Mouse (Mus musculus) midbrain, embryonic 16.5 days (tissue): ENCODE results near the gene Phlda2. TPM values are rescaled to one million over a fixed set of nuclear protein-coding genes. Genes with fewer than 3 reads are reported as not detected.

Experiments
- ATAC-seq: fragments of 200-750 bp; cut with Nextera tagmentation; 2 replicates; pipeline ENCODE4 v1.8.0; 2017; ENCODE audit warnings: moderate TSS enrichment
- H3K27ac ChIP-seq: fragments of 300-500 bp; sonication (generic); 2 replicates; pipeline ENCODE4 v1.5.1; 2014; ENCODE audit warnings: mild to moderate bottlenecking, low read length, mixed read lengths
- H3K27me3 ChIP-seq: fragments of 300-500 bp; sonication (generic); 2 replicates; pipeline ENCODE4 v1.6.1; 2014; ENCODE audit warnings: low read depth, low read length, mixed read lengths; ENCODE audit not compliant: control insufficient read depth, insufficient read depth
- H3K36me3 ChIP-seq: fragments of 300-500 bp; sonication (generic); 2 replicates; pipeline ENCODE4 v1.6.1; 2014; ENCODE audit warnings: mild to moderate bottlenecking, low read length, moderate library complexity, mixed read lengths; ENCODE audit not compliant: control insufficient read depth, insufficient read depth
- H3K4me1 ChIP-seq: fragments of 300-500 bp; sonication (generic); 2 replicates; pipeline ENCODE4 v1.6.1; 2014; ENCODE audit warnings: mild to moderate bottlenecking, low read length, mixed read lengths; ENCODE audit not compliant: control insufficient read depth, insufficient read depth
- H3K4me2 ChIP-seq: fragments of 300-500 bp; sonication (generic); 2 replicates; pipeline ENCODE4 v1.6.1; 2014; ENCODE audit warnings: mild to moderate bottlenecking, low read length, mixed read lengths
- H3K4me3 ChIP-seq: fragments of 300-500 bp; sonication (generic); 2 replicates; pipeline ENCODE4 v1.5.1; 2014; ENCODE audit warnings: low read depth, mild to moderate bottlenecking, low read length, moderate library complexity, mixed read lengths
- H3K9ac ChIP-seq: fragments of 300-500 bp; sonication (generic); 2 replicates; pipeline ENCODE4 v1.6.1; 2014; ENCODE audit warnings: low read depth, low read length, mixed read lengths
- H3K9me3 ChIP-seq: fragments of 300-500 bp; sonication (generic); replicated peaks from 2 replicates; pipeline ENCODE4 v1.6.1; 2014; ENCODE audit warnings: mild to moderate bottlenecking, low read length, mixed read lengths; ENCODE audit not compliant: control insufficient read depth, poor library complexity, severe bottlenecking
- WGBS: fragments of 180-500 bp; shearing (Covaris S2); extraction: QIAGEN DNeasy Blood & Tissue Kit; methylation state at CpG from one replicate; pipeline ENCODE4 v1.1.7; 2014; 5-methylcytosine and 5-hydroxymethylcytosine counted together
- polyA plus RNA-seq: library from polyadenylated mRNA; unstranded; fragments of >200 nt; fragmentation: Nextera tagmentation; extraction: Ambion mirVana; gene quantifications from 2 replicates; pipeline ENCODE4 v1.2.1, GENCODE M21; 2015

The Phlda2 gene
- polyA plus RNA-seq, 1 experiment from 2014 or later, result not detected

DNA sequence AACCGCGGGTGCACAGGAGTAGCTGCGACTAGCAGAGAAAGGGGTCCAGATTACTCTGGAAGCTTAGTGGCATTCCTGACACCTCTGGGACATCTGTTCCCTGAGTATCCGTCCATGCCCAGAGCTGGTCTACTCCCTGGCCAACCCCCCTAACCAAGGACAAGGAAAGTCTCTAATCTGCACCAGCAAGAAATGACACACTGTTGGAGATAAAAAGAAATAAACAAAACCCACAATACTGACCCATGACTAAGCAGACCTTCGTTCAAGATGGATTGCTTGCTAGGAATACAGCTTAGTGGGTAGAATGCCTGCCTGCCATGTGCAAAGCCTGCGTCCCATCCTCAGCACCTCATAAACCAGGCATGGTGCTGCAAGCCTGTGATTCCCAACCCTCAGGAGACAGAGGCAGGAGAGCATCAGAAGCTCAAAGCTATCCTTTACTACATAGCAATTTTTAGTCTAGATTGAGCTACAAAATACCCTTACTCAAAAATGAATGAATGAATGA is 9.3 kb downstream of the Phlda2 start:
- no peak overlapping the region for H3K4me2 ChIP-seq
- H3K27me3 ChIP-seq, result no peaks in the 10 kb centered on the region
- H3K9ac ChIP-seq, result no peak overlapping the region
- H3K9me3 ChIP-seq, result no peaks in the 10 kb centered on the region
- no peak for ATAC-seq
- no peak overlapping the region for H3K27ac ChIP-seq
- 87% methylated on average over 6 of the region's 6 CpGs for WGBS
- no peaks in the 10 kb centered on the region for H3K36me3 ChIP-seq
- no peaks in the 10 kb centered on the region for H3K4me1 ChIP-seq
- H3K4me3 ChIP-seq, result no peak overlapping the region

DNA sequence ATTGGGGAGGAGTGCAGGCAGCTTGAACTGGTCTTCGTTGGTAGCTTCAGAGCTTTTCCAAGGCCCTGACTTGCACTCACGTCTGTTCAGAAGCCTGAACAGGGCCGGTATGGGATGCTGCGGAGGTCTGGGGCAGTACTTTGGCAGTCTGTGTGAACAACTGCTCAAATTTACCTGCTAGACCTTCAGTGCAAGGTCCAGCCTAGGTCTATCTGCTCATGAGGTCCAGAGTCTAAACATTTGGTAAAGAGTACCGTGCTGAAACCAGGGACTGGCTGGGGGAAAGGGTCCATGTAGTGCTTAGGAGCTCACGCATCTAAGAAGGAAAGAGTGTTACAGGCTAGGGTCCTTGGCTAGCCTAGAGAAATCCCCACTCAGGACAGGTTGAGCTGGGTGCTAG is 13.2 kb downstream of the Phlda2 start:
- H3K9ac ChIP-seq, result no peak overlapping the region
- no peaks in the 10 kb centered on the region for H3K36me3 ChIP-seq
- 79% methylated on average over 6 of the region's 6 CpGs for WGBS
- H3K4me3 ChIP-seq, result no peak overlapping the region
- ATAC-seq, result no peak
- H3K27ac ChIP-seq, result no peak overlapping the region
- H3K27me3 ChIP-seq, result no peaks in the 10 kb centered on the region
- H3K4me2 ChIP-seq, result no peak overlapping the region
- H3K9me3 ChIP-seq, result no peaks in the 10 kb centered on the region
- no peaks in the 10 kb centered on the region for H3K4me1 ChIP-seq

DNA sequence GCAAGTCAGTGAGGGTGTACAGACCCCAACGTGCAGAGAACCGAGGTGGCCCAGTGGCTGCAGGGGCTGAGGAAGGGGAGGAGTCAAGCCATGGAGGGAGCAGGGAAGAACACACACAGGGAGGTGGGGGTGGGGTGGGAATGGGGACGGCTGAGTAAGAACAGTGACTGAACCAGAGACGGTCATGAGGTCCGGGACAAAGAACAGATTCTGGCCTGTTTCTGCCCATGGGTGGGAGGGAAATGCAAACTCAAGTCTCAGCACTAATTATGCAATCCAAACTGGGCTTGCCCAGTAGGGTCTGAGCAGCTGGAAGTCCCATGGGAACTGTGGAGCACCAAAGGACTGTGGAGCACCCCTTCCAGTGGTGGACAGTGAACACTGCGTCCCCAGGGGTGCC is 20.4 kb downstream of the Phlda2 start:
- H3K4me1 ChIP-seq, result no peaks in the 10 kb centered on the region
- H3K4me3 ChIP-seq, result no peak overlapping the region
- no peak overlapping the region for H3K9ac ChIP-seq
- H3K27ac ChIP-seq, result no peak overlapping the region
- H3K4me2 ChIP-seq, result no peak overlapping the region
- H3K36me3 ChIP-seq, result no peaks in the 10 kb centered on the region
- H3K27me3 ChIP-seq, result no peaks in the 10 kb centered on the region
- WGBS, result 6% methylated on average over 6 of the region's 6 CpGs
- ATAC-seq, result no peak
- no peaks in the 10 kb centered on the region for H3K9me3 ChIP-seq

DNA sequence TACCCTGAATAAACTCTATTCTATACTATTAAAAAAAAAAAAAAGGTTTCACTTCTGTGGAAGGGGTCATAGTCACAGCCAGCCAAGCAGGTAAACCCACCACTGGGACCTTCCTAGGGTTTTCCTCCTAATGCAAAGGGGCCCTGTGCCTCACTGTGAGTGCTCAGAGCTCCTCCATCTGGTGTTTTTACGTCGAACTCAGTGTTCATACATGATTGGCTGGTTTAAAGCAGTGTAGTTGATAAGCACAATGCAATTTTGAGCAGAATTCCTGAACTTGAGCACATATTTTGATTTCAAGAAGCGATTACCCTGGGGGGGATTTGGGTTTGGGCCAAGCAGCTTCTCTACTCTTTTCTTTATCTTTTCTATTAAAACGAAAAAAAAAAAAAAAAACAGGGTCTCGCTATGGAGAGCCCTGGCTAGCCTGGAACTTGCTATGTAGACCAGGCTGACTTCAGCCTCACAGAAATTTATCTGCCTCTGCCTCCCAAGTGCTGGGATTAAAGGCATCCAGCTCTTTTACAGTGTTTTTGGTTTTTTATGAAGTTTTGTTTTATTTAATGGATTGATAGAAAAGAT is 21.1 kb downstream of the Phlda2 start:
- Histone ChIP-seq H3K9ac (no peak overlapping the region), H3K27ac (no peak overlapping the region), H3K9me3 (no peaks in the 10 kb centered on the region), H3K36me3 (no peaks in the 10 kb centered on the region), H3K4me2 (no peak overlapping the region), H3K4me1 (no peaks in the 10 kb centered on the region), H3K27me3 (no peaks in the 10 kb centered on the region), H3K4me3 (no peak overlapping the region)
- WGBS, result 58% methylated on average over 5 of the region's 5 CpGs
- ATAC-seq, result no peak

DNA sequence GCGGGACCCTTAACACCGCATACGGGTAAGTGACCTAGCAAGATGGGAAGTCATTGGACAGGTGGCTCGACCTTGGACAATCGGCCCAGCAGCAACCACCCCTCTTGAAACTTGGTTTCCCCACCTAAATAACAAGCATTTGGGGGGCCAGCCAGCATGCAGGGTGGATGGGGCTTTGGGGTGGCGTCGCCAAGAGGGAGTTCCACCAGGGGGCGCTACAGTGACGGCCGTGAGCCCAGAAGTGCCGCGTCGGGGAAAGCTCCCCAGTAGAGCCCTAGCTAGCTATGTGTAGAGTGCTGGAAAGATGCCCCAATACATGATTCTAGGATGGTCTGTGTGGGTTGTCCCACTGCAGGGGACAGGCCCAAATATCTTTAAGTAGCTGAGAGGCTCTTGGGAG is 22.5 kb downstream of the Phlda2 start:
- ATAC-seq, result no peak
- no peak overlapping the region for H3K9ac ChIP-seq
- H3K4me2 ChIP-seq, result no peak overlapping the region
- H3K4me1 ChIP-seq, result no peaks in the 10 kb centered on the region
- H3K27ac ChIP-seq, result no peak overlapping the region
- 42% methylated on average over 13 of the region's 13 CpGs for WGBS
- H3K4me3 ChIP-seq, result no peak overlapping the region
- no peaks in the 10 kb centered on the region for H3K9me3 ChIP-seq
- H3K36me3 ChIP-seq, result no peaks in the 10 kb centered on the region
- H3K27me3 ChIP-seq, result no peaks in the 10 kb centered on the region

DNA sequence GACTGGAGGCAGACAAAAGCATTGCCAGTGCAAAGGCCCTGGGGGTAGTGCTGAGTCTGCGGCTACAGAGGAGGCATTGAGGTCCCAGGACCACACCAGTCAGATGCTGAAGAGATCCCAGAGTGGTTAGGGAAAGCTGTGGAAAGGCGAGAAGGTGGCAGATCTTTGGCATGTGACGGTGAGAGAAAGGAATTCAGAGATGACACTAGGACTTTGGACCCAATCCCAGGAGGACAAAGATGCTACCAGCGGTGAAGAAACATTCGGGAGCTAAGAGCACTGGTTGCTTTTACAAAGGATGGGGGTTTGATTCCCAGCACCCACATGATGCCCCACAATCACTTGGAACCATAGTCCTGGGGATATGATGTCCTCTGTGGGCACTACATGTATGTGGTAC is 25.1 kb downstream of the Phlda2 start:
- WGBS, result 93% methylated on average over 5 of the region's 5 CpGs
- Histone ChIP-seq H3K4me1 (no peaks in the 10 kb centered on the region), H3K27ac (no peak overlapping the region), H3K4me2 (no peak overlapping the region), H3K9me3 (no peaks in the 10 kb centered on the region), H3K4me3 (no peak overlapping the region), H3K36me3 (no peaks in the 10 kb centered on the region), H3K9ac (no peak overlapping the region), H3K27me3 (no peaks in the 10 kb centered on the region)
- no peak for ATAC-seq

DNA sequence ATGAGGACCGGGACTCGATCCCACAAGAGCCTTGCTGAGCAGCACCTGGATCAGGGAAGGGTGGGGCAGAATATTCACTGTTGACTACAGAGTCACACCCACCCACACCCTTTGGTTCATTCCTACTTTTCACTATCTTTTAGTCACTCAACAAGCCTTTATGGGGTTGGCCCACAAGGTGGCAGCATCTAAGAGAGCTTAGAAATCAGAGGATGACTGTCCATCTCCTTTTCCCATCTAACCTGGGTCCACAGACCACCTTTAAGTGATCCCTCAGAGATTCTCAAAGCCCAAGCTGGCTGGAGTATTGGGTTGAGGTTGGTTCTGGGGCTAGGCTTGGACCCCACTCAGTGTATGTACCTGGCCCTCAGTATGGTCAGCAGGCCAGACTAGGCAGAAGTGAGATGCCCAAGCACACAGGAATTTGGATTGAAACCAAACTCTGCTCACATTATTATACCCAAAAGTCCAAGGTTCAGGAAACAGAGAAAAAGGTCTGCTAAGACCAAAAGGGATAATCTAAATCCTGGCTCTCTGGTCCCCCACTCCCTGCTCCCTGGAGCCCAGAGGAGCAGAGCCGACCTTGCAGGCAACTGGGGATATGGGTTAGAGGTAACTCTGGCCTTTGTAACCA is 26.1 kb downstream of the Phlda2 start:
- H3K4me1 ChIP-seq, result no peaks in the 10 kb centered on the region
- H3K36me3 ChIP-seq, result no peaks in the 10 kb centered on the region
- no peak overlapping the region for H3K4me2 ChIP-seq
- no peak overlapping the region for H3K4me3 ChIP-seq
- ATAC-seq, result no peak
- 83% methylated on average over 3 of the region's 3 CpGs for WGBS
- H3K27me3 ChIP-seq, result no peaks in the 10 kb centered on the region
- no peaks in the 10 kb centered on the region for H3K9me3 ChIP-seq
- no peak overlapping the region for H3K27ac ChIP-seq
- H3K9ac ChIP-seq, result no peak overlapping the region

DNA sequence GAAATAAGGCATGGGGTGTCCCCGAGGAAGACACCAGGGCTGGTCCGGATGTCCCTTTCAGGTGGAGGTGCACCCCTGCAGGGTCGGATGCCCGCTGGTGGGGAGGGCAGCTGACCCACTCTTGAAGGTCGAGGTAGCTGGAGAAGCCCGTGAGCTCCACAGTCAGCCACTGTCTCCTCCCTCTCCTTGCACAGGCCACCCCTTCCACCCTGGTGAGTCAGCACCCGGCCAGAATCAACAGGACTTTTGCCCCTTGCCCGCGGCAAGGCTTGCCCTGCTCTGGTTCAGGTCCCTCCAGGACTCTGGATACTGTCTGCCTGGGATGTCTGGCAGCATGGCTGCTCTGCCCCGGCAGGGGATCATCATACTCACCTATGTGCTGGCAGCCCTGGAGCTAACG is 27.1 kb downstream of the Phlda2 start:
- 79% methylated on average over 11 of the region's 11 CpGs for WGBS
- no peaks in the 10 kb centered on the region for H3K9me3 ChIP-seq
- no peaks in the 10 kb centered on the region for H3K27me3 ChIP-seq
- H3K36me3 ChIP-seq, result no peaks in the 10 kb centered on the region
- H3K9ac ChIP-seq, result no peak overlapping the region
- no peak for ATAC-seq
- H3K4me1 ChIP-seq, result no peaks in the 10 kb centered on the region
- no peak overlapping the region for H3K4me2 ChIP-seq
- H3K4me3 ChIP-seq, result no peak overlapping the region
- H3K27ac ChIP-seq, result no peak overlapping the region

DNA sequence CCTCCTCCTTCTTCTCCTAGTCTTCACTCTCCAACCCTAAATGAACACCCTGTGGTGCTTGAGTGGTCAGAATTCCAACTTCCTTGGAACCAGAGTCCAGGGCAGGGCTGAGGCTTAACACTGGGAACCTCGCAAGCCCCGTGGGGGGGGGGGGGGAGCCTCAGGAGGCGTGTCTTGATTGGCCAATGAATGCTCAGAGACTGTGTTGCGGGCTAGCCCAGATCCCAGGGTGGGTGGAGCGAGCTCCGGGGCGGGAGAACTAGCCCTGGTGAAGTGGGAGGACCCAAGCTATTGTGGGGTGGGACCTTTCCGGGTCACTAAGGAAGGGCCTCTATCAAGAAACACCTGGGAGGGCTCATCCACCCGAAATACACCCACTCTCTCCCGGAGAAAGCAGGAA is 28.1 kb downstream of the Phlda2 start:
- no peak for ATAC-seq
- WGBS, result 29% methylated on average over 10 of the region's 10 CpGs
- Histone ChIP-seq H3K4me2 (no peak overlapping the region), H3K36me3 (no peaks in the 10 kb centered on the region), H3K9me3 (no peaks in the 10 kb centered on the region), H3K4me1 (no peaks in the 10 kb centered on the region), H3K27me3 (no peaks in the 10 kb centered on the region), H3K27ac (no peak overlapping the region), H3K9ac (no peak overlapping the region), H3K4me3 (no peak overlapping the region)
